Mouse (Mus musculus) bone marrow macrophage, adult 2 months (primary cell): ENCODE measurements around the gene Usp36. TPM values are rescaled to one million over a fixed set of nuclear protein-coding genes. Genes with fewer than 3 reads are reported as not detected.

ENCODE experiments used
- H3K27ac ChIP-seq: 2 replicates; pipeline ENCODE4 v1.5.1; 2012; ENCODE audit warnings: low read depth, low read length; ENCODE audit not compliant: insufficient read depth
- H3K4me1 ChIP-seq: 2 replicates; pipeline ENCODE4 v1.6.1; 2012; ENCODE audit warnings: low read length; ENCODE audit not compliant: control insufficient read depth, insufficient read depth
- H3K4me3 ChIP-seq: 2 replicates; pipeline ENCODE4 v1.5.1; 2012; ENCODE audit warnings: mild to moderate bottlenecking, low read length, moderate library complexity; ENCODE audit not compliant: insufficient read depth
- CTCF ChIP-seq: IDR thresholded peaks from 2 replicates; pipeline ENCODE4 v1.5.1; 2012; ENCODE audit warnings: low read depth, mild to moderate bottlenecking, low read length, moderate library complexity
- POLR2A ChIP-seq: IDR thresholded peaks from 2 replicates; pipeline ENCODE4 v1.6.1; 2012; ENCODE audit warnings: mild to moderate bottlenecking, low read depth, low read length, borderline replicate concordance
- polyA plus RNA-seq: library from polyadenylated mRNA; stranded (reverse); fragments of >200 nt; gene quantifications from 2 replicates; pipeline ENCODE4 v1.2.4, GENCODE M21; 2012; ENCODE audit not compliant: missing spikeins, insufficient read depth, insufficient read length

Usp36 gene
- polyA plus RNA-seq, 1 experiment: 8.8 TPM

- Histone ChIP-seq H3K4me3 (peak overlapping the region; percentile 2; the same call in 1 of the 2 replicates), H3K27ac (peak overlapping the region; percentile 66), H3K4me1 (peaks cover 15% of the 10 kb centered on the region)
- no peak for TF ChIP-seq POLR2A
- TF ChIP-seq CTCF: no peak
Measured at GRCm38 (mm10) chr11:118275092-118275491, 15.0 kb downstream of the Usp36 start.

- TF ChIP-seq POLR2A (no peak), CTCF (no peak)
- H3K4me3 ChIP-seq: no peak overlapping the region
- peak overlapping the region; percentile 39; the same call in 1 of the 2 replicates for H3K27ac ChIP-seq
- H3K4me1 ChIP-seq: peaks cover 8% of the 10 kb centered on the region
Measured at GRCm38 (mm10) chr11:118269827-118270226, 20.2 kb downstream of the Usp36 start.

DNA sequence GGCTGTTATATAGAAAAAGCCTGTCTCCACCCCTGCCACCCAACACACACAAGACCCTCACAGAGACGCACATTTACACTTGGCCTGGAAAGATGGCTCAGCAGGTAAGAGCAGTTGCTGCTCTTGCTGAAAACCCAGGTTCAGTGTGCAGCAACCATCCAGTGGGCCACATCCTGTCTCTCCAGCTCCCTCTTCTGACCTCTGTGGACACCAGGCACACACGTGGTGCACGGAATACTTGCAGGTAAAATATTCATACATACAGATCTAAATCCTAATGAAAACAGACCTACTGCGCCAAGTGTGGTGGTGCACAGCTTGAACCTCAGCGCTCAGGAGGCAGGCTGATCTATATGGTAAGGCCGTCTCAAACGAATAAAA lies 23.4 kb downstream of the Usp36 start:
- TF ChIP-seq POLR2A (no peak), CTCF (no peak)
- no peak overlapping the region for H3K4me3 ChIP-seq
- H3K27ac ChIP-seq: no peak overlapping the region
- H3K4me1 ChIP-seq: peaks cover 6% of the 10 kb centered on the region

DNA sequence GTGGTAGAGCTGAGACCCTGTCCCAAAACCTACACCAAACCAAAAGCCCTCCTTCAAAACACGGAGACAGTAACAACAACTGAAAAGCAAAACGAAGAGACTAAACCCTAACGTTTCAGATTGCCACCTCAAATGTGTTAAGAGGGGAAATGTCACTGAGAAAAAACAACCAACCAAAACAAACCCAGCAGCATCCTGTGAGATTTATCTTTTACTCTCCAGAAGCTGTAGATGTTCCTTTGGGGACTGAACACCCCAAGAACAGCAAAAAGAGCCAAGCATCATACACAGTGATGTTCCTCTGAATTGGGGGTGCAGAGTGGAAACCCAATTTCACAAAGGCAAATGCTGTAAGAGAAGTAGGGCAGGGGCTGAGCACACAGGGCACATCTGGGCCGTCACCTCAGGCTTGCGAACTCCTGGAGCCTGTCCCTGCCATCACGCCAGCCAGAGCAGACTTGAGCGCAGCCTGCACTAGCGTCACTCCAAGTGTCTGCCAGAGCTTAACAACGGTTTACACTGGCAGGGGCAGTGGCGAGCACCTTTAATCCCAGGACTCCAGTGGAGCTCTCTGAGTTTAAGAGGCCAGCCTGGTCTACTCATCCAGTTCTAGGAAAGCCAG lies 23.9 kb downstream of the Usp36 start:
- peaks cover 6% of the 10 kb centered on the region for H3K4me1 ChIP-seq
- no peak overlapping the region for H3K27ac ChIP-seq
- no peak for TF ChIP-seq CTCF
- no peak for TF ChIP-seq POLR2A
- no peak overlapping the region for H3K4me3 ChIP-seq

DNA sequence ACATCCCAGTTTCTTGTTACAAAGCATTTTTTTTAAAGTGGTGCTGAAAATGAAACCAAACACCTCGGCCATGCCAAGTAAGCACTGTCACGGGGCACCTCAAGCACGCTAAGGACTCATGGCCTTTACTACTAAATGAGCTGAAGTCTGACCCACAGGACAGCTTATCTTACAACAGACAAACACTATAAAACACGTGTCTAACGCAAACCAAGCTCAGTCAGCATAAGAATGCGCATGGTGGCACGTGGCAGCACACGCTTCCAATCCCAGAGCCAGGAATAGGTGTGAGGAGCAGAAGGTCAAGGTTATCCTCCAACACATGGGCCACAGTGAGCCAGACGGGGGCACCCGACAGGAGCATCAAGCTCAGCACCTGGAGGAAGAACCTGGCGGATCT lies 24.4 kb downstream of the Usp36 start:
- TF ChIP-seq POLR2A (no peak), CTCF (no peak)
- Histone ChIP-seq H3K4me3 (no peak overlapping the region), H3K27ac (no peak overlapping the region), H3K4me1 (peaks cover 6% of the 10 kb centered on the region)

DNA sequence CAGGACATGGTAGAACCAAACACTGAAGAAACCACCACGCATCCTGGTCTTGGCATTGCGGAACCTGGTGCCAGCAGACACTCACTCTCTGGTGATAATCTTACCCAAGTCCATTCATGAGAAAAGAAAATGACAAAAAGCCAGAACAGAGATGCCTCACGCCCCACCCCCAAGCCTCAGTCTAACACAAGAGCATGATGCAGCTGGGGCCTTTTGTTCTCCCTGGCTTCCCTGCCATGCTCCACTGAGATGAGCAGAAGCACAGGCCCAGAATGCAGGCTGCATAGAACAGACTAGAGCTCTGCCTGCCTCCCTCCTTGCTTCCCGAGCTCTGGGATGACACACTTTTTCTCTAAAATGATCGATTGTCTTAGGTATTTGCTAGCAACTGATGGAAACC lies 26.9 kb downstream of the Usp36 start:
- Histone ChIP-seq H3K27ac (no peak overlapping the region), H3K4me1 (no peaks in the 10 kb centered on the region), H3K4me3 (no peak overlapping the region)
- no peak for TF ChIP-seq POLR2A

GRCm38 (mm10) chr11:118260081-118260480 lies 30.0 kb downstream of the Usp36 start:
- no peaks in the 10 kb centered on the region for H3K4me1 ChIP-seq
- TF ChIP-seq CTCF: no peak
- no peak for TF ChIP-seq POLR2A
- no peak overlapping the region for H3K4me3 ChIP-seq
- H3K27ac ChIP-seq: no peak overlapping the region

DNA sequence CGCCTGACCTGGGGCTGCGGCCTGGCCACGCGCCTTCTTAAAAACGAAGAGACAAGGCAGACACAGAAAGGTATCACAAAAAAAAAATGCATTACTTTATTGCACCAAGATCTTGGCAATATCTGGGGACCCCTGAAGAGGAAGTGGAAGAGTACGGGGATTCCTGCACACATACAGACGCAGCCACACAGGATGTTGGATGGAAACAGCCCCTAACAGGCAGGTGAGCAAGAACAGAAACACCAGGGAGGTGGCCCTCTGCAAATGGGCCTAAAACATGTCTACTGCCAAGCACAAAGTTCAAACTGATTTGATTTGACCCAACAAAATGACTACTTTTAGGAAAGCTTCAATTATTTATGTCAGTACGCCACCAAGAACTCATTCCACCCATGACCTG lies 30.5 kb downstream of the Usp36 start:
- Histone ChIP-seq H3K4me3 (no peak overlapping the region), H3K27ac (no peak overlapping the region), H3K4me1 (no peaks in the 10 kb centered on the region)
- TF ChIP-seq POLR2A (no peak), CTCF (no peak)

DNA sequence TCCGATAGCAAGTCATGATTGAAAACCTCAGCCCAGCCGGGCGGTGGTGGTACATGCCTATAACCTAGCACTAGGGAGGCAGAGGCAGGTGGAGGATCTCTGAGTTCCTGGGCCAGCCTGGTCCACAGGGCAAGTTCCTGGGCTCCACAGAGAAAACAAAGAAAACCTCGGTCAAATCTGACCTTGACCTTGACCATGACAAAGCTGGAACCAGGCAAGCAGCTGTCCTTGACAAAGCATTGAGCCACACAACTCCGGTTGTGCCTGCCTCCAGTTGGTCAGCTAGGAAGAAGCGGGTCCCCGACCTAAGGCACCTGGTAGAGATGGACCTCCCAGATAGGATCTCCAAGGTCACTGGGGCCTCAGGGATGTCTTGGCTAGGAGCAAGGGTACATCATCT lies 33.7 kb downstream of the Usp36 start:
- Histone ChIP-seq H3K27ac (no peak overlapping the region), H3K4me3 (no peak overlapping the region), H3K4me1 (peaks cover 6% of the 10 kb centered on the region)
- TF ChIP-seq CTCF: no peak
- no peak for TF ChIP-seq POLR2A

GRCm38 (mm10) chr11:118254159-118254951 lies 35.7 kb downstream of the Usp36 start:
- Histone ChIP-seq H3K4me3 (no peak overlapping the region), H3K27ac (no peak overlapping the region), H3K4me1 (peaks cover 13% of the 10 kb centered on the region)
- no peak for TF ChIP-seq CTCF
- TF ChIP-seq POLR2A: no peak
